Mouse (Mus musculus) heart, adult 11 months (tissue): ENCODE measurements at regions not wholly inside any gene's neighbourhood (a gene's known extent, or its start where the extent isn't known, plus 50 kb on each side); places are given as distances from the start of the nearest gene placed in this dataset.

ENCODE experiments used
- DNase-seq: peaks from one replicate; pipeline ENCODE4 v3.0.0; 2022

DNA sequence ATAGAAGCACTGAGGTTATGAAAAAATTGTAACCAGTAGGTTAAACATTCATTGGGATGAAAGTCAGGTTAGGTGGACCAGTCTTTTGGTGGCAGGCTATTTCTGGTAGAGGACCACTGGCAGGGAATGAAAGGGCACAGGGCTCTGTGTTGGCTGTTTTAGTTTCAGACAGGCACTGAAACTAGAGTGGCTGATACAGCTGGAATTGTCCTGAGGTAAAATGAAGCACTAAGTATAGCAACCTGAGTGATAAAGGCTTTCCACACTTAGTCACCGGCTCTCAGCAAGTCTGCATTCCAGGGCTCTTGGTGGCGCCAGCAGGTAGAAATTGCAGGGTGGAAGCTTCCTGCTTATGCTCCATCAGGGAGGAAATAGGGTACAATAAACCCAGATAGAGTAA lies 262.2 kb upstream of the Tmpo start:
- peak; percentile 97 for DNase-seq

DNA sequence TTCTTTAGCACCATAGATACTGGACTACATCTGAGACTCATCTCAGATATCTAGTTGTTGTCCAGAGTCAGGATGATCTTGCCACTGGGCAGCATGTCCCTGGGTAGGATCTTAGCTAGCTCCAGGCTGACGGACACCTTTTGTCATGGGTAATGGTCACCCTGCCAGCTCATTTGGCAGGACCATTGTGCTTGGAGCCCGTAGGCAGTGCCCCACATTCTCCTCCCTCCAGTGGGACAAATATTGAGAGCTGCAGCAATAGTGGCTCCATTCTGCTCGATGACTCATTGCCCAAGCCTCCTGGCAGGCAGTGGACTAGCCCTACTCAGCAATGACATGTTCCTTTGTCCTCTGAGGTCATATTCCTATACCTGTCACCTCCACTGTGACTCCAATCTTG lies 258.9 kb upstream of the Tmpo start:
- peak; percentile 95 for DNase-seq

DNA sequence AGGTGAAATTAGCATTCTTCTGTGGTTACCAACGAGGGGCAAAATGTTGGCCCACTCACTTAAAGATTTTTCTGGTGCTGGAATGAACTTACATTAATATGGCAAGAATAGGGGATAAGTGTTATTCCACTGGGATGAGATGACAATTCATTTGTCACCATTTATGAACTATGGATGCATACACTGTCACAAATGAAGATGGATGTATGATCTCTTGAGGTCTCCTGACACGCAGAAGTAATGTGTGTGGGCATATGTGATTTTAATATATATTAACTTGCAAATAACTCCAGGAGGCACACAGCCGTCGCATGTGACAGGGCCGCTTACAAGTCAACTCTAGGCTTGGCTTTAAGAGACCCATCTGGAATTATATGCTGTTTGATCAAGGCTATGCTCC lies 256.8 kb upstream of the Tmpo start:
- DNase-seq: no peak

DNA sequence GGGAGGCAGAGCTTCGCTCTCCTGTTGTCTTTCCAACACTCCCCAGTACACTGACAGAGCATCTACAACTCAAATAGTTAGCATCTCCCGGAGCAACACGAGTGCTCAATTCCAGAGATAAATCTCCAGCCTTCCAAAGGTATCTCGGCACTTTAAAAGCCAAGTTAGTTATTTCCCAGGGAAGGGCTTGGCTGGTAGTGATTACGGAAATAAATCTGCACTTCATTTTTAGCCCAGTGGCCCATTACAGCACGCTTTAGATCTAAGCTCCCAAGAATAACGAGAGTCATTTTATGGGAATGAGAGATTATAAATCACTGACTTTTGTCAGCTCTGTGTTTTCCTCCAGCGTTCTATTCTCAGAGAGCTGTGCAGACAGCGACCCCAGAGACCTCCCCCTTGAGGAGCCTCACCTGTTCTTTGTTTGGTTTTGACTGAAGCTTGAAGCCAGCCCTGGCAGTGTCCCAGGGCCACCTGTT lies 255.0 kb upstream of the Tmpo start:
- no peak for DNase-seq

DNA sequence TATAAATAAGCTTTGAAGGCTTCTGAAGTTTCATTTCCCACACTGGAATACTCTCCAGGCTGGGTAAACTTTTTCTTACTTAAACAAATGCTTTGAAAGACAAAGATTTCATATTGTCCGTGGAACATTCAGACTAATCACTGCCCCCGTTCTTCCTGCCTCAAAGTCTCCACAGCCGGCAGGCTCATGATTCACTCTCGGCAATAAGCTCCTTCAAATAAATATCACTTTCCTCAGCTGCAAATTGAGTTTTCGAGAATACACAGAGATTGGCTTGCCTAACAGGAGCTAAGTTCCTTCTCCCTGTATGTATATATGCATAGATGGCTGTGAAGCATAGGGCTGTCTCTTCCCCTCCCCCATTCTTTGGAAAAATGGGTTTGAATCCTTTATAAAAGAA lies 249.2 kb upstream of the Tmpo start:
- DNase-seq: no peak

DNA sequence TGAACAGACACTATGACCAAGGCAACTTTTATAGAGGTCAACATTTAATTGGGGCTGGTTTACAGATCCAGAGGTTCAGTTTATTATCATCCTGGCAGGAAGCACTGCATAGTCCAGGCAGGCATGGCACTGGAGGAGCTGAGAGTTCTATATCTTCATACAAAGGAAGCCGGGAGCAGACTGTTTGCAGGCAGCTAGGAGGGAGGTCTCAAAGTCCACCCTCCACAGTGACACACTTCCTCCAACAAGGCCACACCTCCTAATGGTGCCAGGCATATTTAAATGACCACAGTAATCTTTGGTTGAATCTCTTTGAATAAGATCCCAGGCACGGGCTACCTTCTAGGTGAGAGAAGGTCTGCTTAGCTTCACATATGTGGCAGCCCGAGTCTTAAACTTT lies 245.5 kb upstream of the Tmpo start:
- DNase-seq: peak; percentile 64

DNA sequence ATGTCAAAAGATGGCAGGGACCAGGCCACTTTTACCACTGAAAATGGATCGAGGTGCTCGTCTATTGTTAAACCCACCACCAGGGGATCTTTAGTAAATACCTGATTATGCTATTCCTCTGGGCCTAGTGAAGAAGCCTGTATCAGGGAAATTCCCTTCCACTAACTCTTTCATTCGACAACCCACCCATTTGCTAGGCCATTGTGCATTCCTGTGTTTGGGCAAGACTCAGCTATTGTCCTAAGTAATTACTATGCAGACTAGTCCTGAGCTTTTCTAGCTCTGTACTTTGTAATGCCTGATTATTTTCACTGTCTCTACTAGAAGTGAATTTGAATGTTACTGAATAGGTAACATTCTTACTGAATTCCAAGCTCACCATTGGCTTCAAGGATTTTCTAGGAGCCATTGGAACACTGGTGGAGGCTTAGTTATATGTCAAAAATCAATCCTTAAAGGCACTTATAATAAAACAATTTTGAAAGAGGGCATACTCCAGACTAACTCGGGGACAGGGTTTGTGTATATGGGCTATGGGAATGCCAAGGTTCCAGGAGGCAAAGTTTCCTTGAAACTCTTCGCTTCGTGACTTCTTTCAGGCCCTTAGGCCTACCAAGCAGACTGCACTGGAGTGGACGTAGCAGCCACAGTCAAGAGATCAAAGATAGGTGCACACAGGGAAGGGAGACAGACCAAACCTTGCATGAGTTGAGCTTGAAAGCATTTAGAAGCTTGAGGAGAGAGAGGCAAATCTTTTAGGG lies 244.7 kb upstream of the Tmpo start:
- peak; percentile 61 for DNase-seq

DNA sequence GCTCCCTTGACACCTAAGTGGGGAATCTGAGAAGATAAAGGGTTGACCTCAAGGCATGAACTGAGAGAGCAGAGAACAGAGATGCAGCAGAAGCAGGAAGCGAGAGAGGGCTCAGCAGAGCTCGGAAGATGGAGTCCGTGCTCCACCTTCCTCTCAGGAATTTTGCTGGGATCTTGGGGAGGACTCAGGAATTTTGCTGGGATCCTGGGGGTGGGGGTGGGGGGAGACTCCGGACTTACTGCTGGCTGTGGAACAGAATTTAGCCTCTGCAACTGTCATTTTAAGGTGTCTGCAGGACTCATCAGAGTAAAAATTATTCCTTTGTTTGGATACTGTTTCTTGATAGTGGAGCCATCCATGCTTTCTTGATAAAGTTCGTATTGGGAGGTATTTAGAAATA lies 243.7 kb upstream of the Tmpo start:
- DNase-seq: no peak

DNA sequence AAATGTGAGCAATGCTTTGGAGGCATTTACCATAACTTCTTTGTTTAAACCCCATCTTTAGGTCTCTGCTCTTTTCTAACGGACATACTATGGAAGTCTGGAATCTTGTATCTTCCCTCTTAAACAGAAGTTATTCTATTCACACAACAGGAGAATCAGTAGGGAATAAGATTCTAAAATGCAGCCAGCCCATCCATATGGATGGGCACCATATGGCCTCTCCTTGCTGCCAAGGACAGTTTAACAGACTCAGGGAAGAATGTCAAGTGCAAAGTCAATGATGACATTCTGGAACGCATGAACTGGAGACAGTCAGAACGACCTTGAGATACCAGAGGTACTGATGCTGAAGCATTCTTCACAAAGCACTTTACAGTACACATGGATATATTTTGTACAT lies 206.1 kb upstream of the Tmpo start:
- DNase-seq: no peak

DNA sequence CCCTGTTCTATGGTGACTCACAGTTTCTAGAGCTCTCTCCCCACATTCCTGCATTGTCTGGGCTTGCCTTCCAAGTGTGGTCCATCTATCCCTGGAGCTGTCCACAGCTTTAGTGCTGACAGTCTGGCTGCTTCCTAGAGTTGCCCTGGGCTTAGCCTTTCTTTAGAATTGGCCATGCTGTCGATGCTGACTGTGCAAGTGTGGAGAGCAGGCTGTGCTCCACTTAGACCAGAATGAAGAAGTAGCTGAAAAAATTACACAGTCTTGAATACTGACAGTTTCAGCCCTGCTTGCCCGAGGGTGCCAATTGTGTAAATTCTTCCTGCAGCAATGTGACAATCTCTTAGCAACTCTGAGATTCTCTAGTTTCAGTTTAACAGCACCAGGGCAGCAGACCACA lies 203.3 kb upstream of the Tmpo start:
- DNase-seq: no peak

DNA sequence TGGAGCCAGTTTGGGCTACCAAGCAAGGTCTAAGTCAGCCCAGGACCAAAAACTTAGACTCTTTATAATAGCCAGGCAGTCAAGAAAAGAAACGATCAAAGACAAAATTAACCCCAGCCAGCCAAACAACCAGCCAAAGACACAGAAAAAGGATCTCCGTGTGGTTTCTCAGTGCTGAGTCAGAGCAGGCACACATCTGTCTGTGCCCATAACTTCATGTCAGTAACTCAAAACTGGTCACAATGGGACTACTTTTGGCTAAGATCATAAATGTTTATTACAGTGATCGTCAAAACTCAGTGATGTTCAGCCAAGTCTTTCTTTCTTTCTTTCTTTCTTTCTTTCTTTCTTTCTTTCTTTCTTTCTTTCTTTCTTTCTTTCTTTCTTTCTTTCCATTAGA lies 195.6 kb upstream of the Tmpo start:
- DNase-seq: no peak

DNA sequence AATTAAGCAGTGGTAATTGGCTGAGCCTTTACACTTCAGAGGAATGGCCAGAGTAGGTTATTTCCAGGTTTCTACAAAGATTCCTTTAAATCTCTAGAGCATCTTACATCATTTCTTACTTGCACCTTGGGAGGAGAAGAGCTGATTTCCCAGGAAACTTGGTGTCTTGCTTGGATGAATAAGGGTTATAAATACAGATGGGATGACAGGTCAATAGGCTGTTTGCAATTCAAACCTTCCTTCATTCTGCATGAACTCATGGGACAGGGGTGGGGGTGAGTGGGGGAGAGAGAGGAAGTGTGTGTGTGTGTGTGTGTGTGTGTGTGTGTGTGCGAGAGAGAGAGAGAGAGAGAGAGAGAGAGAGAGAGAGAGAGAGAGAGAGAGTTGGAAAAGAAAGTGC lies 186.4 kb upstream of the Tmpo start:
- no peak for DNase-seq

DNA sequence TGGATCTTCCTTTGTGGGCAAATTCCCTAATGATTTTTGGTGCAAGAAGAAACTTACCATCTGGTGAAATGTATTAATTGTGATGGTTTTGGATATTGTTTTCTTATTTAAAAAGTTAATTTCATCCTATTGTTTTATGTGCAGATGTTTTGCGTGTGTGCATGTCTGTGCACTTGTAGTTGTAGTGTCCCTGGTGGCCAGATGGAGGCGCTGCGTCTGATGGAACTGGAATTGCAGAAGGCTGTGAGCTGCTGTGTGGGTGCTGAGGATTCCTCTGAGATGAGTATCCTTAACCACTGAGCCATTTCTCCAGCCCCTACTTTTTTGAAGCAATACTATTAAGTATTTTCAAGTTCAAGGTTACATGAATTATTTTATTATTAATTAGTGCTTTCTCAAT lies 181.5 kb upstream of the Tmpo start:
- DNase-seq: no peak

DNA sequence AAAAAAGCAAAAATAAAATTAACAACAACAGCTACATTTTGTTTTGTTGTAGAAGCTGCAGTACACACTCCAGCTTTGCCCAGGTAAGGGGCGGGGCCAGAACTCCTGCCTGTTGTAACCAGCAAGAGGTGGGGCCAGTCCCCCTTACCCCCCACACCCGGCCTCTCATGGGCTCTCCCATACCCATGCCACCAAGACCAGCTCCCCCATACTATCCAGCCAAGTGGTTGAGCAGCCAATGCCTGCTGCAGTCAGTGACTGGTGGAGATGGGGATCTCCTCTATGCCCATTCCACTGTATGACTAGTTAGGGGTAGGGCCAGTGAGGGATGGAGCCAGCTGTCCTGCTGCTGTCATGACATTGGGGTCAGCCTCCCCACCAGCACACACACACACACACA lies 180.5 kb upstream of the Tmpo start:
- DNase-seq: no peak

DNA sequence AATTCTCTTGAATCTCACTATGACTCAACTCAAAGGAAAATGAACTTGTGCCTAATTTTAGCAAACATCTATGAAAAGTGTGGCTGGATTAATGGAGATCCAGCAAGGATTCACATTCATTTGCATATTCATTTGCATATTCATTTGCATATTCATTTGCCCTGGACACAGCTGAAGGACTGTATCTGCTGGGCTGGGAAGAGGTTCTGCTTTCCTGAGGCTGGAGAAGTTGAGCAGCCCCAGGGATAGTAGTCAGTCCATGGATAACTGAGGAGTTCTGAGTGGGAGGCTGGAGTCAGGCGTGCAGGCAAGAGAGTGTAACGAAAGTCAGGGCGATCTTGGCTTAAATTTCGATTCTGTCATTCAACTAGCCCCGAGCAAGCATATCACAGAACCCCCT lies 164.3 kb upstream of the Tmpo start:
- no peak for DNase-seq

DNA sequence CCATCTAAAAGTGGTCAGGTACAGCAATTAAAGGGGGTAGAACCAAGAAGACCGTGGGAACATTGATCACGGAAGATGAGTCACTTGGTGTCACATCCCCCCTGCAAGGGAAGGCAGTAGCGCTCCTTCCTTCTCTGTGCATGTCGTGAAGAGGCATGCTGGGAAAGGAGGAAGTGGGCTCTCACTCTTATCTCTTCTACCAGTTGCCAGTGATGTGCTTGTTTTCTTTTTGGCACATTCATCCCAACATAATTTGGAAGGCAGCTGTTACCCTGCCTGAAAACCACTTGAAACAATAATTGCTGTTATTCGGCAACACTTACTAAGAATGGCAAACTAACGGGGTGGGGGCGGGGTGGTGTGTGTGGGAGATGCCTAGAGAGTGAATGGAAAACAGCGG lies 161.0 kb upstream of the Tmpo start:
- DNase-seq: no peak

DNA sequence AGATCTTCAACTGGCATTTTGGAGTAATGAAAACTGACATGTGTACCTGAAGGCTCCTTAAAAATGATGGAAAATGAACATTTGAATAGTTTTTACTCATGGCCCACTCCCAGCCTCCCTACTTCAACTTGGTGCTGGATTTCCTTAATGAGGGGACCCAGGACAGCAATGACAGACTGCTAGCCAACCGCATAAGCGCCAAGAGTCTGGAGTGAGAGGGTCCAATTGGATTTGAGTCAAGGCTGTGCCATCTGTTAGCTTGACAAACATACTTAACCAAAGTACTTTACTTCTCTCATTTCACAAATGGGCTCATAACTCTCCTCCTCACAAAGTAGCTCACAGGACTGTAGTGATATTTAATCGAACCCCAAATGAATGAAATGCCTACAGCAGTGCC lies 158.2 kb upstream of the Tmpo start:
- DNase-seq: no peak

DNA sequence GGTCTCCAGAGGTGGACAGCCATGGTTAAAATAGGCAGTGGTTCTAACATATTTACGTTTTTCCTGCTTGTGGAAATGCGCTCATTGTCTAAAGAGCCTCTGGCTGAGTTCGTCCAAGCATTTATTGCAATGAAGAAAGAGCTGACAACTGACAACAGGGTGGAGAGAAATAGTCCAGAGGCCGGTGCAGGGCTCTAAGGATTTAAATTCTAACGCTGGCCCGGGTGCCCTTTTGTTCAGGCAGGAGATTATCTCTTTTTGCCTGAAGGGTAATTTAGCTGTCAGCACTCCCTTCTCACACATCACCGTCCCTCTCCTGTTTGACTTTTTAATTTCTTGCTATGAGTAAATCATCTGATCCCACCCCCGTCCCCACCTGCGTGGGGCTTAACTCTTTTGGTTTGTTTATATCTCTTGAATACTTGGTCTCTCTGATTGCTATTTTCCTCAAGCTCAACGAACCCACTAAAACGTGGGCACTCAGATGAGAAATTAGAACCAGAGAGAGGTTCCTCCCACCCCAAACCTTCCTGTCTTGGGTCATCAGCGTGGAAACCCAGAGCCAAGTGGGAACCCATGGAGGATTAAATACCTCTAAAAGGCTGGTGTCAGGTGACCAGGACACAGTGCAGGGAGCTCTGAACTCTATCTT lies 145.7 kb upstream of the Tmpo start:
- no peak for DNase-seq

DNA sequence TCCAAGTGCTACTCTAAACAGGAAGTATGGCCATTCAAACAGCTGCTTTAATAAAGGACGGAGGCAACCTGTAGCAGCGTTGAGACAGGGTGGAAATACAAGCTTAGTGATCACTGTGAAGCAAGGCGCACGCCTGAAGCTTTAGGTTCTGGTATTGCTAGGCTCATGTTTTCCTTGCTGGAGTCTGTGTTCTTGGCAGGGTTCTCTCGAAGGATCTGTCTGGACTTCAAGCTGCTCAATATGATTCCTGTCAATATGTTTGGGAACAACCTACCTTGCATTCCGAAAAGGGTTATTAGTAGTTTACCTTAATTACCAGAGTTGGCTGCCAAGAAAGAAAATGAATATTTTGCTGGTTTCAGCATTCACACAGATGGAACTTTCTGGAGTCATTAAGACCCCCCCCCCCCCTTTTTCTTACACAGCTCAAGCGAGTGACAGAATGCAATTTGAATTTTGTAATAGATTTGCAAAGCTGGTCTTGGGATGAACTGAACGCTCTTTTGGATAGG lies 145.1 kb upstream of the Tmpo start:
- DNase-seq: no peak

DNA sequence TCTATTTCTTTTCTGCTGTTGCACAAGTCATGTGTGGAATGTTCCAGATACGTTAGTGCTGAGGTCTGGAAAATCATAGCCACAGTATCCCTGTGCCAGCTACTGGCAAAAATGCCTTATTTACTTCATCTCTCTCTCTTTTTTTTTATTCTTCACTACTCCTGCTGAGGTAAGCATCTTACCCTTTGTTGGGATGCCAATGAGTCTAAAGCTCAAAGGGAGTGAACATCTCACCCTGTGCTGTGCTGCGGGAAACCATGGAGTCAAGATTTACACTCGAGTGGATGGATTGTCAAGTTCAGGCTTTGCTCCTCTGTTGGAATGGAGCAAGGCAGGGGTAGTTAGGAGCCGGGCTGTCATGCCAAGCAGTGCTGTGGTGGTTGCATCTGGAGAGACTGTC lies 140.1 kb upstream of the Tmpo start:
- DNase-seq: no peak

DNA sequence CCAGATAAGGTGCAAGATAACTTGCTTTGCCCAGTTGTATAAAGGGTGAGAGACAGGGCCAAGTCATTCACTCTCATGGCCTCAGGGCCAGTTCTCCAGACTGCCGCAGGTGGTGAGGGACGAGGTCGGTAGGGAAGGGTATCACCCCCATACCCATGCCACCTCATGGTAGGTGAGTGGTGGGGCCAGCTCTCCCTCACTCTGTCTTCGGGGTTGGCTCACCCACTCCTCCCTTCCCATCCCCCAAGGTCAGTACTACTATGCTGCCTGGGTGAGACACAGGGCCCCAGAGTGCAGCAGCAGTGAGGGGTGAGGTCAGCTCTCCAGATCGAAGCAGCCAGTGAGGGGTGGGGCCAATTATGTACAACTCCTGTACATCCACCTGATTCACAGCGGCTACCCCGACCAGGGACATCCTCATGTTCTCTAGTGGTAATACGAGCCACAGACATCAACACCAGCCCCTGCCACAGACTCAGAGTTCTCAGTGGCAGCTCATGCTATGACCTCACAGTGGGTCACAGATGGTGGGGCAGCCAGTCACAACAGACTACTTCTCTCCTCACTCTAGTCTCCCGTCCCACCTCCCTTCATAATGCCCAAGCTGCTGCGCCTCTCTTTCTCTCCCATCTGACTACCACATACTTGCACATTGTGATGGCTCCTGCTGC lies 138.5 kb upstream of the Tmpo start:
- DNase-seq: peak; percentile 86

DNA sequence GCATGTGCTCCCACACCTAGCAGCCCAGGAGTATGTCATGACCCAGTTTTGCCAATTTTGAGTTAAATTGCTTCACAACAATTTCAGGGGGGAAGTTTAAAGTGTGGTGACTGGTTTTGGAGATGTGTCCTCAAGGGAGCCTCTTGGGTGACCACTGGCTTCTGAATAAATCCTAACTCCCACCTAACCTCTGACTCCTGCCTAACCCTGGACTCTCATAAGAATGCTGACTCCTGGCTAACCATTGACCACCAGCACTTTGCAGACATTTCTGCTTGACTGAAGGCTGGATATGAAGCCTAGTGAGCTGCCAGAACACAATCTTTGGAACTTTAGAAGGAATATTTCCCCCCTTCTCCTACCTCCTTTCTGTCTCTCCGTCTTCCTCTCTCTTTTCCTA lies 133.3 kb upstream of the Tmpo start:
- peak; percentile 39 for DNase-seq

DNA sequence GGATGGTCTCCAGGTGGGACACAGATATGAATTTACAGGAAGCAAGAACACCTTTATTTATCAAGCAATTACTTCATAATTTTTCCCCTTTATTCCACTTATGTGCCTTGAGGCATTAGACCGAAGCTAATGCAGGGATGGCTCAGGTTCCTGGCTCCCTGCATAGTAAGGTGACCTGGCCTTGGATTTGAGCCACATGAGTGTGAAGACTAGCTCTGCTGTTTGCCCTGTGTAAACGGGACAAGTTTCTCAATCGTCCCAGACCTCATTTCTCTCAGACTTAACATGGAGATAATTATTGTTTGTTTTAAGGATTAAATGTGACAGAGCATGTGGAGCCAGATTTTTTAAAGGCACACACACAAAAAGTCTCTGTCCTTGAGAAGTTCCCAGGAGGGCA lies 132.2 kb upstream of the Tmpo start:
- no peak for DNase-seq

DNA sequence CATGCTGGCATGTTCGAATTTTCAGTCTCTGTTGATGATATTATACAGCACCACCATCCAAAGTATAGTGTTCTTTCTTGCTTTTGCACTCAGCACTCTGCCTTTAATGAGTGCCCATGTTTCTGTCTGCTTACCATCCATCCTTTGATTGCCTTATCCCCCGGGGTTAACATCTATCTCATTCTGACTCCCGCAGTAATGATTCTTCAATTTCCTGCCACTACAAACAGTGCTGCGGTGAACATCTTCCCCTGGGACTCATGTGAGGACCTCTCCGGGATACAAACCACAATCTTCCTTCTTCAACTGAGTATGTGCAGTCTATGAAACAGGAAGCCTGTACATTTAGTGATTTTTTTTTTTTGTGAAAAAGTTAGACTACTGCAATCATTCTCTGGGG lies 131.8 kb upstream of the Tmpo start:
- DNase-seq: peak; percentile 55
